Mouse (Mus musculus): Measurements from ENCODE around the gene Gm11444. TPM values are rescaled to one million over a fixed set of nuclear protein-coding genes. Genes with fewer than 3 reads are reported as not detected.

Gm11444 gene
- polyA plus RNA-seq, 1 experiment from 2014 or later: not detected

DNA sequence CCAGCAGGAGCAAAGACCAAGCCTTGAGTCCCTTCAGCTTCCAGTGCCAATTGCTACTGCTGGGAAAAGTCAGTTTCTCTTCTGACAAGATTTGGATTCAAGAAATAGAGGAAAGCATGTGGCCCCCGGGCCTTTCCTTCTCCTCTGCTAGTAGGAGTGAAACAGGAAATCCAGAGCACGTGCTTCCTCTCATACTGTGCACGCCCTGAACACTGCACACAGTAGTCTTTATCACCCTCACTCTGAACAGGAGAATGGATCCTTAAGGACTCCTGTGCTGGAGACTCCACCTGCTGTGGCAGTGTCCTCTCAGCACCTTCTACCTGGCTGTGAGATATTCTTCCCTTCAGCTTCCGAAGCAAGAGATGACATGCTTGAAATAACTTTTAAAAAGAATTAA lies 38.9 kb downstream of the Gm11444 start:
- H3K4me1 ChIP-seq (ENCODE audit: control insufficient read depth, insufficient read depth, low read length): peaks cover 16% of the 10 kb centered on the region
- H3K27ac ChIP-seq (ENCODE audit: low read length): no peak overlapping the region
- ATAC-seq: no peak
- H3K9ac ChIP-seq (ENCODE audit: low read depth, low read length): no peak overlapping the region
- no peak overlapping the region for H3K4me2 ChIP-seq (ENCODE audit: low read depth, low read length)
- 61% methylated on average over 4 of the region's 4 CpGs for WGBS
- no peaks in the 10 kb centered on the region for H3K27me3 ChIP-seq (replicated peaks; ENCODE audit: control insufficient read depth, insufficient read depth, low read length)
- no peak overlapping the region for H3K4me3 ChIP-seq (ENCODE audit: low read length)
- H3K9me3 ChIP-seq (ENCODE audit: control insufficient read depth, low read length): no peaks in the 10 kb centered on the region
- no peaks in the 10 kb centered on the region for H3K36me3 ChIP-seq (ENCODE audit: control insufficient read depth, insufficient read depth, low read length)

DNA sequence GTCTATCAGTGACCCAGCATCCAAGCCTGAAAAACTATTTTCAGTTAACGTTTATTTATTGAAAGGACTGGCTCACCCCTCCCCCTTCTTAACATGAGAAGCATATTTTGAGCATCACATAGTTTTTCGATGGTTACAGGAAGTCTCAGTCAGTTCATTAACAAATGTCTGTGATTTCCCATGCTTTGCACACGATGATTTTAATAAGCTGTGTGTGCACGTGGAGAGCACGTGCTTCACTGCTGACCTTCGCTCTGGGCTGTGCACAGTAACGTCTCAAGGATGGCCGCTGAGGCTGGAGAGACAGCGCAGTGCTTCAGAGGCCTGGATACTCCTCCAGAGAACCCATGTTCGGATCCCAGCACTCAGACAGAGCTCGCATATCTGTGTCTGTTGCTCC lies 42.8 kb downstream of the Gm11444 start:
- Histone ChIP-seq H3K36me3 (ENCODE audit: control insufficient read depth, insufficient read depth, low read length) (no peaks in the 10 kb centered on the region), H3K9me3 (ENCODE audit: control insufficient read depth, low read length) (no peaks in the 10 kb centered on the region), H3K27ac (ENCODE audit: low read length) (no peak overlapping the region), H3K4me1 (ENCODE audit: control insufficient read depth, insufficient read depth, low read length) (peaks cover 1% of the 10 kb centered on the region; the same call in 1 of the 2 replicates), H3K4me3 (ENCODE audit: low read length) (no peak overlapping the region), H3K4me2 (ENCODE audit: low read depth, low read length) (no peak overlapping the region), H3K9ac (ENCODE audit: low read depth, low read length) (no peak overlapping the region), H3K27me3 (replicated peaks; ENCODE audit: control insufficient read depth, insufficient read depth, low read length) (no peaks in the 10 kb centered on the region)
- 65% methylated on average over 11 of the region's 11 CpGs for WGBS
- no peak for ATAC-seq

DNA sequence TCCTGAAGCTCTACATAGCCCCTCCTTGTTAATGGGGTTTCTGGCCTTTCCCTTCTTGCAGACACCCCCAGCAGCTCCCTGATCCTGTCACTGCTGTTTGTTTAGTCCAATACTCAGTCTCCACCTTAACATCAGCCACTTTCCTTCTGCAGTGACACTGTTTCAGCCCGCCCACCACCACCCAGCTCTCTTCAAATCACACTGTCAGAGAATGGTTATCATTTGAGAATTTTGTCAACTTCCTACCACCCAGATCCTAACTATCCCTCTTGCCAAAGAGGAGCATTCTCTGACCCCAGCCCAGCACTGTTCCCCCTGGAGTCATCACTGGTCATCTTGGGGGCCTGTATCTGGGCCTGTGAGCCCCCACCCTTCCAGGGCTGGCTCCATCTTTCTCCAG lies 44.4 kb downstream of the Gm11444 start:
- H3K27me3 ChIP-seq (replicated peaks; ENCODE audit: control insufficient read depth, insufficient read depth, low read length): no peaks in the 10 kb centered on the region
- no peak overlapping the region for H3K9ac ChIP-seq (ENCODE audit: low read depth, low read length)
- H3K4me2 ChIP-seq (ENCODE audit: low read depth, low read length): no peak overlapping the region
- WGBS: 81% methylated on average over 1 of the region's 1 CpGs
- H3K27ac ChIP-seq (ENCODE audit: low read length): no peak overlapping the region
- H3K36me3 ChIP-seq (ENCODE audit: control insufficient read depth, insufficient read depth, low read length): no peaks in the 10 kb centered on the region
- no peak for ATAC-seq
- no peak overlapping the region for H3K4me3 ChIP-seq (ENCODE audit: low read length)
- no peaks in the 10 kb centered on the region for H3K9me3 ChIP-seq (ENCODE audit: control insufficient read depth, low read length)
- H3K4me1 ChIP-seq (ENCODE audit: control insufficient read depth, insufficient read depth, low read length): no peaks in the 10 kb centered on the region

DNA sequence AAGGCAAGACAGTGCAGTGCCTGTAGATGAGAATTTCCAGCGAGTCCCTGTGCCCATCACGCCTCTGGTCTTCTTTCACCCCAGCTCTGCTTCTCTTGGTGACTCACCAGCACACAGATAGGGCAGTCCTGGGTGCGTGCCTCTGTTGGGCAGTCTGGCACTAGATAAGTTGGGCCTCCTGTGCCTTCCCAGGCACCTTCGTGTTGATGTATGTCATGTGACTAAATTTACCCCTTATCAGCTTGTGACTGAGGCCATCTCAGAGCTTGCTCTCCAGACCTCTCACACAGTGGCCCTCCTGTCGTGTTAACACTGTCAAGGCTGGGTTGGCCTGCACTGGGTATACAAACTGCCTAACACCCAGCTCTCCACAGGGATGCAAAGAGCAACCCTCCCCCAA lies 46.1 kb downstream of the Gm11444 start:
- Histone ChIP-seq H3K27ac (ENCODE audit: low read length) (no peak overlapping the region), H3K4me2 (ENCODE audit: low read depth, low read length) (no peak overlapping the region), H3K27me3 (replicated peaks; ENCODE audit: control insufficient read depth, insufficient read depth, low read length) (no peaks in the 10 kb centered on the region; the same call in 1 of the 2 replicates), H3K36me3 (ENCODE audit: control insufficient read depth, insufficient read depth, low read length) (no peaks in the 10 kb centered on the region), H3K4me3 (ENCODE audit: low read length) (no peak overlapping the region), H3K9ac (ENCODE audit: low read depth, low read length) (no peak overlapping the region), H3K4me1 (ENCODE audit: control insufficient read depth, insufficient read depth, low read length) (peaks cover 4% of the 10 kb centered on the region; the same call in 1 of the 2 replicates), H3K9me3 (ENCODE audit: control insufficient read depth, low read length) (no peaks in the 10 kb centered on the region)
- ATAC-seq: peak; percentile 84
- 51% methylated on average over 5 of the region's 5 CpGs for WGBS

DNA sequence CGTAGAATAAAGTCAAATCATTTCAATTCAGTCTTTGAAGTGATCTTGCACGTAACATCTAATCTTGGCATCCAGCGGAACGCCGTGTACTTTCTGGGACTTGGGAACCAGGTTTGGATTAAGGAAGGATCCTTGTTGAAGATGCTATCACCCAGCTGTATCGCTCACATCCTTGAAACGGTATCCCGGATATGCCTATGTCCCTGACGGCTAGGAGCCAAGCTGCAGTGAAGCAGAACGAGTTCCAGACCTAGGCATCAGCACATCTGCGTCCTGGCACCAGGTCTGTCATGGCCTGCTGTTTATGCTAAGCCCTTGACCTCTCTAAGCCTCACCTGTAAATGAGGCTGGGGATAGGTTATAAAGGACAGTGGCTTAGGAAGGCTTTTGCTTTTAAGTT lies 49.8 kb downstream of the Gm11444 start:
- ATAC-seq: no peak
- H3K4me2 ChIP-seq (ENCODE audit: low read depth, low read length): no peak overlapping the region

DNA sequence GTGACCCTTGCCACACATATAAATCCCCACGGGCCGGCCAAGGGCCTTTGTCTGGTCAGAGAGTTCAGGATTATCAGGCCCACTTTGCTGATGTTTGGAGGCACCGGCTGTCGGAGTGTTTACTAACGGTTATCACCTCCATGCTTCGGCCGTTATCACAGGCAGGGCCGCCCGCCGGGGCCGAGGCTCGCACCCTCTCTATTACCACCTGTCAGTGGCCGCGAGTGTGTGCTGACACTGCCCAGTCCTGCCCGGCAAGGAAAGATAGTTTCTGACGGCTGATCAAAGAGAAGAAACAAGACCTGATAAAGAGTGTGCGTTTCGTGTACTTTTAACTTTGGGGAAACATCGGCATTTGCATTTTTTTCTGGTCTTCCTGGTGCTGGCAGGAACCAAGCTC lies 50.3 kb downstream of the Gm11444 start:
- Histone ChIP-seq H3K27ac (ENCODE audit: low read length) (no peak overlapping the region), H3K9ac (ENCODE audit: low read depth, low read length) (0 out of 2 replicates have a peak overlapping the region, but pooled peaks have one; percentile 12), H3K36me3 (ENCODE audit: control insufficient read depth, insufficient read depth, low read length) (no peaks in the 10 kb centered on the region), H3K4me1 (ENCODE audit: control insufficient read depth, insufficient read depth, low read length) (peaks cover 4% of the 10 kb centered on the region; the same call in 1 of the 2 replicates), H3K27me3 (replicated peaks; ENCODE audit: control insufficient read depth, insufficient read depth, low read length) (no peaks in the 10 kb centered on the region; the same call in 1 of the 2 replicates), H3K9me3 (ENCODE audit: control insufficient read depth, low read length) (no peaks in the 10 kb centered on the region), H3K4me2 (ENCODE audit: low read depth, low read length) (peak overlapping the region; percentile 26; the same call in 1 of the 2 replicates), H3K4me3 (ENCODE audit: low read length) (no peak overlapping the region)
- peak; percentile 72 for ATAC-seq
- WGBS: 19% methylated on average over 19 of the region's 19 CpGs

More for the DNA sequence above, 49.8 kb downstream of the Gm11444 start:
- Histone ChIP-seq H3K4me3 (ENCODE audit: low read length) (no peak overlapping the region), H3K27me3 (replicated peaks; ENCODE audit: control insufficient read depth, insufficient read depth, low read length) (no peaks in the 10 kb centered on the region; the same call in 1 of the 2 replicates), H3K9me3 (ENCODE audit: control insufficient read depth, low read length) (no peaks in the 10 kb centered on the region), H3K27ac (ENCODE audit: low read length) (no peak overlapping the region), H3K9ac (ENCODE audit: low read depth, low read length) (no peak overlapping the region), H3K4me1 (ENCODE audit: control insufficient read depth, insufficient read depth, low read length) (peaks cover 4% of the 10 kb centered on the region; the same call in 1 of the 2 replicates), H3K36me3 (ENCODE audit: control insufficient read depth, insufficient read depth, low read length) (no peaks in the 10 kb centered on the region)
- WGBS: 58% methylated on average over 11 of the region's 11 CpGs

DNA sequence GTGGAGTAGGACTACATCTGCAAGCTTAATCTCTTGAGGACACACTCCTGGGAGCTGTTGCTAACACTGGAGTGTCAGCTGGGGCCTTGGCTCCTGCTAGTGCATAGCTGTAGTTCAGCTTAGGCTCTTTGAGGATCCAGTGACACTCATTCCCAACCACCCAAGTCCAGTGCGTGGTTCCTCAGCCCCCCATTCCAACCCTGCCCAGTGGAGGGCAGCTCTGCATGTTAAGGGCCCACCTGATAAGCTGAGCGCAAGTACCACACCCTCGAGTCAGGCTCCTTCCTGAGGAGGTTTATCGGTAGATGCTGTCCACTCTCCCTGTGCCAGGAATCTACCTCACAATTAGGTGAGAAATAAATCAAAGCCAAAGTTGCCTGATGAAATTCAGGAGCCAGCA lies 50.7 kb downstream of the Gm11444 start:
- no peak overlapping the region for H3K9ac ChIP-seq (ENCODE audit: low read depth, low read length)
- H3K4me3 ChIP-seq (ENCODE audit: low read length): no peak overlapping the region
- peaks cover 4% of the 10 kb centered on the region; the same call in 1 of the 2 replicates for H3K4me1 ChIP-seq (ENCODE audit: control insufficient read depth, insufficient read depth, low read length)
- H3K27ac ChIP-seq (ENCODE audit: low read length): no peak overlapping the region
- ATAC-seq: peak; percentile 57; the same call in 1 of the 2 replicates
- 0 out of 2 replicates have a peak overlapping the region, but pooled peaks have one; percentile 26 for H3K4me2 ChIP-seq (ENCODE audit: low read depth, low read length)
- no peaks in the 10 kb centered on the region; the same call in 1 of the 2 replicates for H3K27me3 ChIP-seq (replicated peaks; ENCODE audit: control insufficient read depth, insufficient read depth, low read length)
- no peaks in the 10 kb centered on the region for H3K9me3 ChIP-seq (ENCODE audit: control insufficient read depth, low read length)
- no peaks in the 10 kb centered on the region for H3K36me3 ChIP-seq (ENCODE audit: control insufficient read depth, insufficient read depth, low read length)
- 48% methylated on average over 4 of the region's 4 CpGs for WGBS

Other genes starting within 250 kb of the Gm11444 start
- 1.7 and 2.2 TPM in 2 replicates for gene Tbx2, start 17.8 kb downstream of the Gm11444 start, polyA plus RNA-seq (2015; fragmentation: Nextera tagmentation; extraction: Ambion mirVana)
- gene Tbx4, start 36.1 kb upstream of the Gm11444 start, polyA plus RNA-seq (2015; fragmentation: Nextera tagmentation; extraction: Ambion mirVana): not detected in 2 replicates

All from intestine, embryonic 16.5 days (tissue).